Mouse (Mus musculus): ENCODE data around the gene Dgkg.

Gene Dgkg

DNA sequence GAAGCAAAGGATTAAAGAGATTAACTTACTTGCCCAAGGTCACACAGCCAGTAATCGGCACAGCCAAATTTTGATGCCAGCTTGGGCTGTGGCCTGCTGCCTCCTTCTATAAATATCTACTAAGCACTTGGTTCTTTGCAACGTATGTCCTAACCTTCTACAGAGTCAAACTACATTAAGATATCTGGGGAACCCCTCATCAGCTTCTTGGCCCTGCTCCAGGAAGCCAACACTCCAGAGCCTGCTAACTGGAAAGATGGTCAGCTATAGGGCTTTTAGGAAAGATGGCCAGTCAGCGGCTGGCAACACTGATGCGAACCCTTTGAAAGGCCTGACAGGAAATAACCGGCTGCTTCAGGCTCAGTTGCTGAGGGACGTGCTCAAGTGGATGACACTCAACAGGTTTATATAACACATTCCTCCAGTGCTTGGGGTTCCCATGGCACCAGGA, 114.3 kb downstream of the Dgkg start:
- DNase-seq = no peak

DNA sequence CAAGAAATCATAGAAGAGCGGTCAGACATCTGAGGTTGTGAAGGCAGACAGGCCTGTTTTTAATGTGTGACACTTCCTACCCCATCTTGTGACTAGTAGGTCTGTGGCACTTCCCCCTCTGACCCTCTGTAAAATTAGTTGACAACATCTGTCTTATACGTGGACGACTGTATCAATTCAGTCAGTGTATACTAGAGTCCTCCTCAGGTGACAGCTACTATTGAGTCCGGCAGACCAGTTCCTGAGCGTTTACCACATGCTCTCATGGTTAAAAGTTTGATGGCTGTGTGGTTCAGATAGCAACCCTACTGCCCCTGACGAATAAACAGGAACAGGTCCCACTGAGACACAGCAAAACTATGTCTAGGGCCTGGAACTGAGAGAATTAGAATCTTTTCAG, 117.7 kb downstream of the Dgkg start:
- DNase-seq = no peak

- no peak for DNase-seq
These were observed 120.3 kb downstream of the Dgkg start for GRCm38 (mm10) chr16:22536581-22537160.

- DNase-seq = no peak
These were observed 123.9 kb downstream of the Dgkg start for GRCm38 (mm10) chr16:22533087-22533486.

DNA sequence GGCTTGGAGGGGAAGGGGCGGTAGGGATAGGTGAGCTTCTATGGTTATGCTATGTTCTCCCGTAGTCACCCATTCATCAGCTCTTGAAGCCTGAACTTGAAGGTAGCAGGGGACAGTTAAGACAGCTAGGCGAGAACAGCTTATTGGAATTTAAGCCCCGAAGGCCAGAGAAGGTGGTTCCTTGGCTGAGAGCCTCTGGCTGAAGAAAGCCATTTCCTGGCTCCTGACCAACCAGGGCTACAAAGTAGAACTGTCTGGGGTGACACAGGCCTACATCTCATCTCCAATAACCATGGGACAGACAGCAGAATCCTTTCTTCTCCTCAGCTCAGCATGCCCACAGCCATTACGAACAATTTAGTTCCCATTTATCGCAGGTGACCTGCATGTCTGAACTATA, 125.2 kb downstream of the Dgkg start:
- DNase-seq = no peak

DNA sequence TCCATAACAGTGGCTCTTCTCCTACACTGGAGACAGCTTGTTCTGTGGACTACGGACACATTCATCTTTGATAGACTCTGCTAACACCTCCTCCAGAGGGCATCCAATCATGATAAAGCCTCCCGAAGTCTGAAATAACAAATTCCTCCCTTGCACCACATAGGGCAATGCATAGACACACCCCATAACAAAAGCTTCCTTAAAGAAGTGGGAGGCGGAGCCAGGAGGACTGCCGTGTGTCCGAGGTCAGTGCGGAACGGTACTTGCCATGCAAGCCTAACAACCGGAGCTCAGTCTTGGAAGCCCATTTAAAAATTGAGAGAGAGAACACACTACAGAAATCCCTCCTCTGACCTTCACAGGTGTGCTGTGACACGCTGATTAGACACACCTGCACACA, 126.0 kb downstream of the Dgkg start:
- no peak for DNase-seq

DNA sequence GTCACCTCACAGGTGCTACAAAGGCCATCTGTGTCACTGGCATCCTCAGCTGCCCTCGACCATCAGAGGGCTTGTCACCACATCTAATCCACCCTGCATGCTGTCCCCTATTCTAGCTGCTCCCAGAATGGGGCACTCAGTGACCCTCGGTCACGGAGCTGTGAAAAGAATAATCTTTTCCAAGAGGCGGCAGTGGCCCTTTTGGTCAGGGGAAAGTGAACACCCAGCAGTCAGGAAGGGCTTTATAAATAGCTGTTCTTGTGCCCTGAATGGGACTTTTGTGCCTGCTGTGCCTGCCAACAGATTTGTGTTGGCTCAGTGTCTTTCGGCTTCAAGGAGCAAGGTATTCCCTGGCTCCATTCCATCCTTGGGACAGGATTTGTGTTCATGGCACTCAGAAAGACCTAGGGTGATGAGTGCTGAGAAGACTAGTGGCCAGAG, 129.5 kb downstream of the Dgkg start:
- no peak for DNase-seq

DNA sequence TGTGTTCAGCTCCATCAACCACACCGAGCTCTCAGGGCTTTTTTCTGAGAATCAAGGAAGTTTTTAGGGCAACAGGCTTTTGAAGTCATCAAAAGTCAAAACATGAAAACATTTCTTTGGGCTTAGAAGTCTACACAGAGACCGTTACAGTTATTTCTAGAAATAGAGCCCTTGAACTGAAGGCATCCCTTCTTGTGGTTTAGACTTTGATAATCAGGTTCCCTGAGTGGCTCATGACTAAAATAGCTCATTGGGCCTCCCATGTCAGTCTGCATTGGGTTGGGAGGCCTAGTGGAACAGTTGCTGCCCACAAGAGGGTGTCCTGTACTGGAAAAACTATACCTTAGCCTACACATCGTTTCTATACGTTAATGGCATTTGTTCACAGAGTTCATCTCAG, 130.6 kb downstream of the Dgkg start:
- peak; percentile 18 for DNase-seq

GRCm38 (mm10) chr16:22517431-22518384, 139.3 kb downstream of the Dgkg start:
- no peak for DNase-seq

- DNase-seq = no peak
These were observed 141.5 kb downstream of the Dgkg start for GRCm38 (mm10) chr16:22515476-22515875.

GRCm38 (mm10) chr16:22510861-22511637, 146.0 kb downstream of the Dgkg start:
- no peak for DNase-seq

DNA sequence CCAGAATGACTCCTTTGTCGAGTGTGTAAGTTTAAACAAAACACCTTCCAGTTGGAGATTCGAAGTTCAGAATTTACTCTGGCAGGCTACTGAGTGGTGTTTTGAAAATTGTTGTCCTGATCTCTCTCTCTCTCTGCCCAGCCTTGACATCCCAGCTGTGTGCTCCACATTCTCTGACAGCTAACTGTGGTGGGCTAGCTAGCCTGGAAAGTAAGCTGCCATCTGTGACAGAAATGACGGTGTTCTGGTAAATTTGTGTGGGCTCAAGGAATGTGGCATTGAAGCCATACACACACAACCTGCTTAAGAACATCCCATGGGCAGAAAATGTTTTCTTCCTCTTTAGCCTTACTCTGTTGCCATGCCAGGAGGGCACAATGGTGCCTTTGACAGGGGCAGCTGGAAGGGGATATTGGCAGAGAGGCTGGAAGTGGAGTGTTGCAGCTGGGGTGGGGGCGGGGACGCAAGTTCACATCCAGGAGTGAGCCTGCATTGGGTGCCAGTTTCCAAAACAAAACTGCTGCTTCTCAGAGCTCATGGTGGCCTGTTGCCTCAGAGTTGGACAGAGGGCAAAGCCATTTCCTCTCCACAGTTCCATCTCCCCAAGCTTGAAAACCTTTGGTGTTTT, 148.0 kb downstream of the Dgkg start:
- no peak for DNase-seq

DNA sequence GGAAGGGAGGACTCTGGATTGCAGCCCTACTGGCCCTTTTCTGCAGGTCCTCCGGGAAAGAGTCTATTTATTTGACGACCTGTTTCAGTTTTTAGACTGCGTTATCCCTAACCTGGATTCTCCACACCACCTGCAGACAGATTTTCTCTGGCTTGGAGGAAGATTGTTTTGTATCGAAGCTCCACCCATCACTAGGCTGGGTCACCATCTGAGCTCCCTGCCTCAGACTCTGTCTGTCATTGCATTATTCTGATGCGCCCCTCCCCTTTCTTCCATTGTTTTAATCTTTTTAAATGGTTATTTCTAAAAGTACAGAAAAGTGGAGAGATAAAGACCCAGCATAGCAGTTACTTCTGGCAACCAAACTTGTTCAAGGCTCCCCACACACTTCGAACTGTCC, 151.4 kb downstream of the Dgkg start:
- DNase-seq = no peak

DNA sequence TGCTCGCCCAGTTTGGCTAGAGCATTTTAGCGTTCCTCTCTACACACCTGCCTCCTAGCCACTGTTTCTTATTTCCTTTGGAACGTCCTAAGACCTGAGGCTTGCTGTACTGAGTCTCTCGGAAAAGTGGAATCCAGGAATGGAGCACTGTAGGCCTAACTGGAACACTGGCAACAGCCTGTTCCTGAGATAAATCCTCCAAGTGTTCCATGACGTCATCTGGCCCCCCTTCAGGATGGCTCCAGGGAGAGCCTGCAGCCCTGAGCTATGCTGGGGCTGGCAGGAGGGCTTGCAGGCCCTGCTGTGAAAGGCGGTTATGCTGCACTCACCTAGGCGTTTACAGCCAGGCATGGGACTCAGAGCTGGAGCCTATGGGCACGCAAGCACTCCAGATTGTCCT, 152.2 kb downstream of the Dgkg start:
- no peak for DNase-seq

DNA sequence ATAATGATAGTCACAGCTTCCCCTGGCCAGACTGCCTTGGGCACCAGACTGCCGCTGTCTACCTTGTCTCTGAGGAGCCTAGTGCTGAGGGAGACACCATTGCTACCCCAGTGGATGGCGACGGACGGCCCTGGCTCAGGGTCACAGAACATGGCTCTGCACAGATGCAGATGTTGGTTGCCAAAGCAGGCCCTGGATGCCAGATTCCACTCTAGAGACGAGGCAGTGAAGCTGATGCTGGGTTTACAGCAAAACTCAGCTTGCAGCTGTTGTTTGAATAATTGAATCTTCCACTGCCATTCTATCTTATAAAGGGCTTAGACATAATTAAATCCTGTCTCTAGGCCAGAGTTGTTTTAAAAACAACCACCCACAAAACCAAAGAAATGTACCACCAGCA, 153.0 kb downstream of the Dgkg start:
- no peak for DNase-seq

GRCm38 (mm10) chr16:22503467-22503866, 153.6 kb downstream of the Dgkg start:
- no peak for DNase-seq

DNA sequence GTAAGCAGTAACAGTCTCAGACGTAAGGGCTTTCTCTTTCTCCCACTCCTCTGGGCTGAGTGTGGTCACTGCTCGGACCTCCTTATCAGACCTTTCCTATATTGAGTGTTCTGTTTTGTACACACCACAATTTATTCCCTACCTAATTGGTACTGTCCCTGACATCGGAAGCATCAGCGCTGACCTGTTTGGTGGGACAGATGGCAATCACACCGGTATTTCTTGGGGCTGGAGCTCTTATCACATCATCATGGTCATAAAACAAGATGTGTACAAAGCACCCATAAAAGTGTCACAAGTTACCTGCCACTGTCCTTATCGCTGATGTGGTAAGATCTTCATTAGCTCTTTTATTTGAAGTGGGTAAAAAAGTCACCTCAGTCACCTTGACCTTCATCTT, 155.2 kb downstream of the Dgkg start:
- no peak for DNase-seq

DNA sequence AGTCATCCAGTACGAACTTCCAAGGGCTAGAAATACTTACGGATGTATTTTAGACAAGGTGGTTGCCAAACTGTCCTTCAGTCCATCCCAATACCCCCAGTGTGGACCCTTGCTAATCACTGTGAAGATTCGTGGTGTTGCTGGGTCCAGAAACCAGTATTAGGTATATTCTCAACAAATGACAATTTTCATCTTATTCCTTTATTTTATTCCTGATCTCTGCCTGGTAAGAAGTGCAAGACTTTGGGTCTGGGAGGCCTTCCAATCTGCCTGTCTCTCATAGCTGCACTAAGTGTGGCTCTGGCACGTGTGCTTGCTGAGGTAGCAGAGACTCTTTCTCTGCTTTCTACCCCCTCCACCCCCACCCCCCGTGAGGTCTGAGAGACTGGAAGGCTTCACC, 156.5 kb downstream of the Dgkg start:
- DNase-seq = no peak

- no peak for DNase-seq
These were observed 157.1 kb downstream of the Dgkg start for GRCm38 (mm10) chr16:22499951-22500350.

DNA sequence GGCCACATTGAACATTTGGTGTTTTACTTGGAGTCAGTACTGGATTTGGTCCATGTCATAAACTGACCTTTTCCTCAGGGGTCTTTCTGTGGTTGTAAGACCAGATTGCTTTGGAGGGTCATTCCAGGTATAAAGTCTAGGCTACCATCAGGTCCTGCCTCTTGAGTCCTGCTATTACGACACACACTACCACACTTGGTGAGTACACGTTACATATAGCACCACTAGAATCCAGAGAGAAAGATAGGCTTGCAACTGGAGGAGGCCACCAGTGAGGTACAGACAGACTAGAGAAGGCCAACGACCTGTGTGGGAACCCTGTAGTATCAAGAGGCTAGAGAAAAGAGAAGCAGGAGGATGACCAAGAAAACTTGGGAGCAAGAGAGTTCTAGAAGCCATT, 157.6 kb downstream of the Dgkg start:
- no peak for DNase-seq

DNA sequence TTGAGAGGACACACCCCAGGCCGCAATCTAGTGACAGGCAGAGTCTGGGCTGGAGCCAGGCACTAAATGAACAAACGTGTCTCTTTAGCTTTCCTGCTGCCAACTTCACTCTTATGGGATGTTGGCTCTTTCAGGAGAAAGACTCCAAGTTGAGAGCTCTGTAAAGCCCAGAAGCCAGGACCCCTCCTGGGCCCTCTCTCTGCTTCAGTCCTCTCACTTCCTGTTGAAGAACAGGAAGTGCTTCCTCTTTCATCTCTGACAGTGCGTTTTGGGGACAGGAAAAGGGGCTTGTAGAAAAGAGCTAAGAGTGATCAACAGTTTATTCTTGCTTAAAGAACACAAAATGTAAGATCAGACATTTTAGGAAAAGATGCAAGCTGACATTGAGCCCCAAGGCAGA, 159.0 kb downstream of the Dgkg start:
- peak; percentile 59 for DNase-seq

GRCm38 (mm10) chr16:22495259-22495658, 161.8 kb downstream of the Dgkg start:
- no peak for DNase-seq

DNA sequence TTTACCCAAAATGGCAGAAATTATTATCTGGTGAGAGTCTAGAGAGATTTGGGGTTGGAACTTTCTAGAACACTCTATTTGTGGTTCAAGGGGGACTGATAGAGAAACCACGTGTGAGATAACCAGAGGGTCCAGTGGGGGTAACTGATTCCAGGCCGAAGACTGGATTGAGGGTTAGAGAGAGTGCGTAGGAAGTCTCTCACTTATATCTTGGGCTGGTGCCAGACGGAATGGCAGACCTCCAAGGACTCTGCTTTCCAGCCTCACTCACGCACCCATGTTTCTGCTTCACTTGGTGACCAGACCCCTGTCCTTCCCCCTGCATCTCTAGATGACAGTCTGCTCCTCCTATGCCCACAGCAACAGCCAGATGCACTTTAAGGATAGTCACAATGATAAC, 162.2 kb downstream of the Dgkg start:
- DNase-seq = no peak

Measured in thymus, postnatal 14 days (tissue).